Mouse (Mus musculus) brain, adult 10 weeks (tissue): ENCODE results near the gene Mug1. TPM values are rescaled to one million over a fixed set of nuclear protein-coding genes. Genes with fewer than 3 reads are reported as not detected.

Source experiments
- polyA plus RNA-seq: library from polyadenylated mRNA; stranded (reverse); fragments of 350-450 nt; fragmentation: Illumina TruSeq; extraction: RNeasy Lipid Tissue Mini Kit (QIAGEN cat#74804); gene quantifications from one replicate; pipeline ENCODE4 v1.2.3, GENCODE M21; 2015; ENCODE audit warnings: low read depth, low replicate concordance

Mug1 gene
- polyA plus RNA-seq, result 0.15 TPM

DNA sequence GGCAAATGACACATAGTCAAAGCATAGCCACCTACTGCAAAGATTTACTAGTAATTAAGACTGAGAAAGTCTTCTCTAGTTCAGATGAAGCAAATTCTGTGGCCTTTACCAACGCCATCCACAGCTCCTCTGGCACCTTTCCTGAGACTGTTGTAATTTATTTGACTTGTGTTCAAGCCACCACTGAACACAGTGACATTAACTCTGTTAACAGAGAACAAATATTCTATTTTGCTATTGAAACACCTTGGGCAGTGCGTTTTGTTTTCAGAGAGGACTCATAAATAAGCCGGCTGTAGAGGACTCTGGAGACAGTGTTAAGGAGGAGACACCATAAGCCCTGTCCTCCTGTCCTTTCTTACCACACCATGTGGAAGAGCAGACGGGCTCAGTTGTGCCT lies at the start of gene Mug1:
Mug1 (plus strand) TSS at position 271 of the 400 bp plus-strand sequence.

Other genes starting within 250 kb of the Mug1 start
- gene A2m, start 203.2 kb upstream of the Mug1 start, polyA plus RNA-seq, result 2.9 TPM
- gene Gm7298, start 105.6 kb upstream of the Mug1 start, polyA plus RNA-seq, result not detected
- gene Mug2, start 168.2 kb downstream of the Mug1 start, polyA plus RNA-seq, result not detected